Mouse (Mus musculus) embryonic facial prominence, embryonic 11.5 days (tissue): ENCODE measurements at regions not wholly inside any gene's neighbourhood (a gene's known extent, or its start where the extent isn't known, plus 50 kb on each side); places are given as distances from the start of the nearest gene placed in this dataset.

Source experiments
- ATAC-seq: fragments of 200-750 bp; cut with Nextera tagmentation; replicated peaks from 2 replicates; pipeline ENCODE4 v1.8.0; 2017; ENCODE audit warnings: low read depth; ENCODE audit not compliant: insufficient number of reproducible peaks, low FRiP score, low TSS enrichment
- DNase-seq: peaks from one replicate; pipeline ENCODE4 v3.0.0-alpha.2; 2015; ENCODE audit warnings: low spot score
- H3K27ac ChIP-seq: fragments of 300-500 bp; sonication (generic); replicated peaks from 2 replicates; pipeline ENCODE4 v1.5.1; 2014; ENCODE audit warnings: mild to moderate bottlenecking, low read depth, low read length, control low read depth
- H3K27me3 ChIP-seq: fragments of 300-500 bp; sonication (generic); 2 replicates; pipeline ENCODE4 v1.6.1; 2014; ENCODE audit warnings: mild to moderate bottlenecking, low read length, moderate library complexity, mixed read lengths; ENCODE audit not compliant: control insufficient read depth, insufficient read depth
- H3K36me3 ChIP-seq: fragments of 300-500 bp; sonication (generic); replicated peaks from 2 replicates; pipeline ENCODE4 v1.6.1; 2014; ENCODE audit warnings: low read depth, mild to moderate bottlenecking, low read length, moderate library complexity, mixed read lengths; ENCODE audit not compliant: control insufficient read depth, insufficient read depth
- H3K4me1 ChIP-seq: fragments of 300-500 bp; sonication (generic); 2 replicates; pipeline ENCODE4 v1.6.1; 2014; ENCODE audit warnings: low read length, mixed read lengths; ENCODE audit not compliant: control insufficient read depth, insufficient read depth
- H3K4me2 ChIP-seq: fragments of 300-500 bp; sonication (generic); 2 replicates; pipeline ENCODE4 v1.6.1; 2014; ENCODE audit warnings: low read depth, mild to moderate bottlenecking, control low read depth, low read length, moderate library complexity
- H3K4me3 ChIP-seq: fragments of 300-500 bp; sonication (generic); 2 replicates; pipeline ENCODE4 v1.5.1; 2014; ENCODE audit warnings: low read depth, low read length, control low read depth
- H3K9ac ChIP-seq: fragments of 300-500 bp; sonication (generic); replicated peaks from 2 replicates; pipeline ENCODE4 v1.6.1; 2014; ENCODE audit warnings: mild to moderate bottlenecking, control low read depth, low read length
- H3K9me3 ChIP-seq: fragments of 300-500 bp; sonication (generic); replicated peaks from 2 replicates; pipeline ENCODE4 v1.6.1; 2016; ENCODE audit warnings: mild to moderate bottlenecking, low read length, inconsistent platforms, mixed read lengths; ENCODE audit not compliant: control insufficient read depth
- WGBS: fragments of 180-500 bp; shearing (Covaris S2); extraction: QIAGEN DNeasy Blood & Tissue Kit; methylation state at CpG from one replicate; pipeline ENCODE4 v1.1.7; 2014; 5-methylcytosine and 5-hydroxymethylcytosine counted together

GRCm38 (mm10) chr5:45318026-45318425 lies 132.0 kb downstream of the Qdpr start:
- DNase-seq: no peak
- Histone ChIP-seq H3K36me3 (no peaks in the 10 kb centered on the region), H3K9me3 (no peaks in the 10 kb centered on the region), H3K27me3 (no peaks in the 10 kb centered on the region), H3K27ac (no peak overlapping the region), H3K4me3 (no peak overlapping the region), H3K4me2 (no peak overlapping the region), H3K9ac (no peak overlapping the region), H3K4me1 (no peaks in the 10 kb centered on the region)
- no peak for ATAC-seq
- 79% methylated on average over 2 of the region's 2 CpGs for WGBS

- ATAC-seq (no peak), DNase-seq (no peak)
- H3K9ac ChIP-seq: no peak overlapping the region
- H3K4me1 ChIP-seq: no peaks in the 10 kb centered on the region
- H3K27ac ChIP-seq: no peak overlapping the region
- WGBS: 77% methylated on average over 1 of the region's 1 CpGs
- H3K4me3 ChIP-seq: no peak overlapping the region
- H3K27me3 ChIP-seq: no peaks in the 10 kb centered on the region
- no peaks in the 10 kb centered on the region for H3K36me3 ChIP-seq
- H3K4me2 ChIP-seq: no peak overlapping the region
- no peaks in the 10 kb centered on the region for H3K9me3 ChIP-seq
These were observed 148.9 kb downstream of the Qdpr start for GRCm38 (mm10) chr5:45301120-45301519.

- DNase-seq (no peak), ATAC-seq (no peak)
- Histone ChIP-seq H3K9ac (no peak overlapping the region), H3K36me3 (no peaks in the 10 kb centered on the region), H3K9me3 (no peaks in the 10 kb centered on the region), H3K4me1 (no peaks in the 10 kb centered on the region), H3K27me3 (no peaks in the 10 kb centered on the region), H3K27ac (no peak overlapping the region), H3K4me3 (no peak overlapping the region), H3K4me2 (no peak overlapping the region)
- 78% methylated on average over 2 of the region's 2 CpGs for WGBS
These were observed 151.2 kb downstream of the Qdpr start for GRCm38 (mm10) chr5:45298872-45299271.

GRCm38 (mm10) chr5:45295134-45295533 lies 154.9 kb downstream of the Qdpr start:
- no peak overlapping the region for H3K9ac ChIP-seq
- WGBS: 42% methylated on average over 4 of the region's 4 CpGs
- DNase-seq (no peak), ATAC-seq (no peak)
- H3K4me3 ChIP-seq: no peak overlapping the region
- no peaks in the 10 kb centered on the region for H3K4me1 ChIP-seq
- no peaks in the 10 kb centered on the region for H3K27me3 ChIP-seq
- no peaks in the 10 kb centered on the region for H3K9me3 ChIP-seq
- no peak overlapping the region for H3K27ac ChIP-seq
- H3K36me3 ChIP-seq: no peaks in the 10 kb centered on the region
- no peak overlapping the region for H3K4me2 ChIP-seq

GRCm38 (mm10) chr5:45292833-45293546 lies 157.0 kb downstream of the Qdpr start:
- Histone ChIP-seq H3K27me3 (no peaks in the 10 kb centered on the region), H3K4me1 (no peaks in the 10 kb centered on the region), H3K9me3 (no peaks in the 10 kb centered on the region), H3K27ac (no peak overlapping the region), H3K36me3 (no peaks in the 10 kb centered on the region), H3K4me3 (no peak overlapping the region), H3K9ac (no peak overlapping the region), H3K4me2 (no peak overlapping the region)
- WGBS: 72% methylated on average over 9 of the region's 9 CpGs
- ATAC-seq (no peak), DNase-seq (no peak)

- DNase-seq: no peak
- Histone ChIP-seq H3K4me3 (no peak overlapping the region), H3K4me2 (no peak overlapping the region), H3K4me1 (no peaks in the 10 kb centered on the region), H3K36me3 (no peaks in the 10 kb centered on the region), H3K27ac (no peak overlapping the region), H3K9ac (no peak overlapping the region), H3K9me3 (no peaks in the 10 kb centered on the region), H3K27me3 (no peaks in the 10 kb centered on the region)
- no peak for ATAC-seq
- WGBS: 94% methylated on average over 1 of the region's 1 CpGs
These were observed 157.7 kb downstream of the Qdpr start for GRCm38 (mm10) chr5:45292383-45292782.

- Histone ChIP-seq H3K4me1 (no peaks in the 10 kb centered on the region), H3K36me3 (no peaks in the 10 kb centered on the region), H3K4me3 (no peak overlapping the region), H3K27me3 (no peaks in the 10 kb centered on the region), H3K27ac (no peak overlapping the region), H3K9me3 (no peaks in the 10 kb centered on the region), H3K4me2 (no peak overlapping the region), H3K9ac (no peak overlapping the region)
- no peak for DNase-seq
- no peak for ATAC-seq
- 94% methylated on average over 1 of the region's 1 CpGs for WGBS
These were observed 158.3 kb downstream of the Qdpr start for GRCm38 (mm10) chr5:45291752-45292151.

- no peak for ATAC-seq
- H3K9me3 ChIP-seq: no peaks in the 10 kb centered on the region
- no peaks in the 10 kb centered on the region for H3K27me3 ChIP-seq
- no peak for DNase-seq
- H3K27ac ChIP-seq: no peak overlapping the region
- H3K4me3 ChIP-seq: no peak overlapping the region
- no peak overlapping the region for H3K4me2 ChIP-seq
- H3K36me3 ChIP-seq: no peaks in the 10 kb centered on the region
- H3K9ac ChIP-seq: no peak overlapping the region
- 85% methylated on average over 3 of the region's 3 CpGs for WGBS
- H3K4me1 ChIP-seq: no peaks in the 10 kb centered on the region
These were observed 158.8 kb downstream of the Qdpr start for GRCm38 (mm10) chr5:45291276-45291675.
